Mouse (Mus musculus) G1E (cell line): Measurements from ENCODE around the gene Mpdu1. TPM values are rescaled to one million over a fixed set of nuclear protein-coding genes. Genes with fewer than 3 reads are reported as not detected.

Experiments used
- ATAC-seq: 2 replicates; pipeline ENCODE4 v1.8.0; 2016; ENCODE audit warnings: mild to moderate bottlenecking; ENCODE audit not compliant: insufficient number of reproducible peaks, poor library complexity, low FRiP score, severe bottlenecking; ENCODE audit errors: extremely low read depth
- DNase-seq: peaks from one replicate; pipeline ENCODE4 v3.0.0; 2012; ENCODE audit warnings: low spot score
- H3K27me3 ChIP-seq: 2 replicates; pipeline ENCODE4 v1.6.1; 2012; ENCODE audit warnings: mild to moderate bottlenecking, low read length, inconsistent platforms; ENCODE audit not compliant: insufficient read depth
- H3K36me3 ChIP-seq: replicated peaks from 2 replicates; pipeline ENCODE3; 2012; ENCODE audit warnings: mild to moderate bottlenecking, inconsistent platforms
- H3K4me1 ChIP-seq: 2 replicates; pipeline ENCODE4 v1.6.1; 2012; ENCODE audit warnings: low read depth, low read length, inconsistent platforms, mixed read lengths; ENCODE audit not compliant: insufficient read depth
- H3K4me3 ChIP-seq: 2 replicates; pipeline ENCODE4 v1.5.1; 2012; ENCODE audit warnings: low read depth, mild to moderate bottlenecking, inconsistent platforms, low read length, moderate library complexity, mixed read lengths
- H3K9me3 ChIP-seq: replicated peaks from 2 replicates; pipeline ENCODE4 v1.6.1; 2012; ENCODE audit warnings: inconsistent platforms
- CTCF ChIP-seq: IDR thresholded peaks from 2 replicates; pipeline ENCODE4 v1.5.1; 2012; ENCODE audit warnings: low read depth, low read length, inconsistent platforms, mixed read lengths
- GATA1 ChIP-seq: IDR thresholded peaks from 2 replicates; pipeline ENCODE4 v1.6.1; 2012; ENCODE audit warnings: borderline replicate concordance, low read length, inconsistent platforms, mixed read lengths
- GATA2 ChIP-seq: IDR thresholded peaks from 2 replicates; pipeline ENCODE4 v1.6.1; 2012; ENCODE audit warnings: low read depth, low read length, inconsistent platforms, borderline replicate concordance
- POLR2AphosphoS5 ChIP-seq: IDR thresholded peaks from 2 replicates; pipeline ENCODE4 v1.6.1; 2012; ENCODE audit warnings: low read depth, low read length, inconsistent platforms; ENCODE audit not compliant: insufficient replicate concordance
- TAL1 ChIP-seq: conservative IDR thresholded peaks from 2 replicates; pipeline ENCODE4 v1.6.1; 2012; ENCODE audit warnings: low read depth, low read length, inconsistent platforms, mixed read lengths
- polyA plus RNA-seq: library from polyadenylated mRNA; stranded (reverse); fragments of >175 nt; gene quantifications from 2 replicates; pipeline ENCODE4 v1.2.3, GENCODE M21; 2012
- total RNA-seq, 2 experiments: library from RNA; stranded (forward) in 1 of 2; stranded (reverse) in 1 of 2; fragments of 200-1000 nt in 1 of 2; fragments of >200 nt in 1 of 2; fragmentation: Nextera tagmentation in 1 of 2; gene quantifications; 2 replicates each; pipeline ENCODE4 v1.2.3; 2014 to 2017

Gene Mpdu1
- total and polyA plus RNA-seq, 3 experiments = 24.9 to 43.4 (median 27.0) TPM

DNA sequence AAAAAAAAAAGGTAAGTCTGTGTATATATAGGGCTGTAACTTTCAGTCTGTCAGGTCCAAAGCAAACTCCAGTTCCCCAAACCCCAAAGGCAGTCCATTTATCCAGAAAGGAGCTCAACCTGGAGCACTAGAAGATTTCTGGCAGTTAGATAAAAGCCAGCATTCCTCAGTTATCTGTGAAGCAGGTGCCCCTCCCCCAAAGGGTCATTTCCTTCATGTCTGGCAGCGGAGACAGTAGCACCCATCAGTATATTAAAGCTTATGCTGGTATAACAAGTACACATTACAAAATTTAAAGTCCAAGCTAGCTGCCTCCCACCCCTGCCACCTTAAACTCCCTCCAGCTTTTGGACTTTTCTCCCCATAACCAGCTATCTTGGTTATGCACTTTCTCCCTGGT, 37.2 kb upstream of the Mpdu1 start:
- no peak for DNase-seq
- Histone ChIP-seq H3K36me3 (no peaks in the 10 kb centered on the region), H3K4me3 (no peak overlapping the region), H3K27me3 (peaks cover 43% of the 10 kb centered on the region), H3K9me3 (no peaks in the 10 kb centered on the region; the same call in 1 of the 2 replicates), H3K4me1 (peaks cover 3% of the 10 kb centered on the region; the same call in 1 of the 2 replicates)
- ATAC-seq = no peak
- no peak for TF ChIP-seq GATA1
- TF ChIP-seq TAL1 = no peak
- no peak for TF ChIP-seq CTCF
- TF ChIP-seq GATA2 = no peak

DNA sequence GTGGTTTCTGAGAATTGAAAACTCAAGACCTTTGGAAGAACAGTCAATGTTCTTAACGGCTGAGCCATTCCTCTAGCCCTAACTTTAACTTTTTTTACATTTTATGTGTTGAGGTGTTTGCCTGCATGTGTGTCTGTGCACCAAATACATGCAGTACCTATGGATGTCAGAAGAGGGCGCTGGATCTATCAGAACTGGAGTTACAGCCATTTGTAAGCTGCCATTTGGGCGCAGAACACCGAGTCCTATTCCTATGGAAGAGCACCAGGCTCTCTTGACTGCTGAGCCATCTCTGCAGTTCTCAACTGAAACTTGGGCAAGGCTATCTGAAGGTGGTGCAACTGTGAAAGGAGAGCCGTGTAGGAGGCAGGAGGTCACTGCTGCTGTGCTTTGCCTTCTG, 36.1 kb upstream of the Mpdu1 start:
- H3K27me3 ChIP-seq = peaks cover 46% of the 10 kb centered on the region
- no peaks in the 10 kb centered on the region for H3K36me3 ChIP-seq
- DNase-seq (no peak), ATAC-seq (no peak)
- no peak for TF ChIP-seq POLR2AphosphoS5
- TF ChIP-seq GATA1 = no peak
- no peak for TF ChIP-seq GATA2
- H3K4me3 ChIP-seq = no peak overlapping the region
- peaks cover 3% of the 10 kb centered on the region; the same call in 1 of the 2 replicates for H3K4me1 ChIP-seq
- no peaks in the 10 kb centered on the region; the same call in 1 of the 2 replicates for H3K9me3 ChIP-seq

DNA sequence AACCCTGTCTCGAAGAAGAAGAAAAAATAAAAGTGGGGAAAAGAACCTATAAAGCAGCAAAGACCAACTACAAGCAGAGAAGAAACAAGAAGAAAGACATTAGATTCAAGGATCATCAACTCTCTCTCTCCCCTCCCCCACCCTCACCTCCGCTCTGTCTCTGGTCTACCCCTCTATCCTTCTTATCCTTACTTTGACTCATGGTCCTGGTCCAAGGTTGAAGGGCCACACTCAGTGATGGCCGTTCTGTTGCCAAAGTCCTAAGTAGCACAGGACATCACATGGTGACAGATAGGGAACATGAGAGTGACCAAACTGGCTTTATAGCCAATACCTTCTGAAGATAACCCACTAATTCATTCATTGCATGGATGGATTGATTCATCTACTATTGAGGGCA, 35.0 kb upstream of the Mpdu1 start:
- H3K4me3 ChIP-seq = no peak overlapping the region
- H3K27me3 ChIP-seq = peaks cover 56% of the 10 kb centered on the region
- TF ChIP-seq TAL1 (no peak), POLR2AphosphoS5 (no peak), CTCF (no peak), GATA2 (no peak)
- H3K36me3 ChIP-seq = no peaks in the 10 kb centered on the region
- H3K9me3 ChIP-seq = no peaks in the 10 kb centered on the region; the same call in 1 of the 2 replicates
- ATAC-seq (no peak), DNase-seq (no peak)
- peaks cover 3% of the 10 kb centered on the region; the same call in 1 of the 2 replicates for H3K4me1 ChIP-seq

DNA sequence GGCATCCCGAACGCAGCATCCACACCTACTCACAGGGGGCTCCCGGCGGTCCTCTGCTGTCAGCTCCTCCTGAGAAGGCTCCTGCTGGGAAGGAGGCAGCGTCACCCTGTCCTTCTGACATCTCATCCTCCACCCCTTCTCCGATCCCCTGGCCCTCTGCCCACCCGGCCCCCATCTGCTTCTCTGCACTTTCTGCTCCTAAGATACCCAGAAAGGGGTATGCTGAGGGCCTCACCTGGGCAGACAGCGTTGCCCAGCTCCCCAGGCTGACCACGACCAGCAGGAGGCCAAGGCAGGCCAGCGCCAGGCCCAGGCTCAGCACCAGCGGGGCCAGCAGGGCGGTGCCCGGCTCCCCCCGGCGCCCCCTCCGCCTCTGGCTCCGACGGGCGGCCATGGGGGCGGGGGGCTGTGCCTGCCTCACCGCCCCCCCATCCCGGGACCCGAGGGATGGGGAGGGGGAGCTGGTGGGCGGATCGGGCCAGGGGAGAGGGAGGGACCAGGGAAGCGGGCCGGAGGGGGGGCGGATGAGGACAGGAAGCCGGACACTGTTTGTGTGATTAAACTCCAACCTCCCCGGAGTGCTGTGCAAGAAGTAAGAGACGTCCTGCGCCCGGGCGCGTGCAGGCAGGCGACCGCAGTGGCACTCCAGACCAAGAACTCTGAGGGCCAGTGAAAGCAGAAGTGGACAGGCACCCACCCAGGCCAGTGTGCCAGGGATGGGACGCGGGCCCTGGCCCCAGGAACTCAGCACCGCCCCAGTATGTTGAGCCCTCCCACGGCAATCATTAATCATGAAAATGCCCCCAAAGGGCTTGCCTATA, 33.1 kb upstream of the Mpdu1 start, which contains the start of the genes Tnfsf12 and Tnfsfm13:
Gene Tnfsf12 (minus strand): TSS at position 489 of the 821 bp plus-strand sequence.
Gene Tnfsfm13 (minus strand): TSS at position 738 of the 821 bp plus-strand sequence.
- H3K27me3 ChIP-seq = peaks cover 61% of the 10 kb centered on the region
- TF ChIP-seq GATA1 = no peak
- TF ChIP-seq TAL1 = no peak
- TF ChIP-seq CTCF = no peak
- no peak for TF ChIP-seq POLR2AphosphoS5
- no peak for TF ChIP-seq GATA2
- no peaks in the 10 kb centered on the region; the same call in 1 of the 2 replicates for H3K9me3 ChIP-seq
- ATAC-seq = no peak
- DNase-seq = no peak
- H3K4me3 ChIP-seq = no peak within 1 kb of the TSS
- no peaks in the 10 kb centered on the region for H3K36me3 ChIP-seq
- H3K4me1 ChIP-seq = no peaks in the 10 kb centered on the region; the same call in 1 of the 2 replicates

DNA sequence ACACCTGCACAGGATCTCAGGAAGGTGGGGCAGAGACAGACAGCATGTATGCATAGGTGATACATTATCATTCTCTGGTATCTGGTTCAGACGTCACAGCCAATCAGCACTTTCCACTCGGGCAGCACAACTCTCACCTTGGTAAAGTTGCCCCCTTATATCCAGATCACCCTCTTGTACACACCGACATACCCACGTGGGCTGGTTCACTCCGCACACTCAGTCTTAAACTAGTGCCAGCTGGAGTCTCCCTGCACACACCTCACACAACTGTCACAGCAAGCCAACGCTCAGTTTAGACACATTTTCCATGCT, 32.6 kb upstream of the Mpdu1 start:
- peaks cover 1% of the 10 kb centered on the region for H3K4me1 ChIP-seq
- no peak for ATAC-seq
- TF ChIP-seq TAL1 (no peak), GATA1 (no peak), POLR2AphosphoS5 (no peak), CTCF (no peak), GATA2 (no peak)

DNA sequence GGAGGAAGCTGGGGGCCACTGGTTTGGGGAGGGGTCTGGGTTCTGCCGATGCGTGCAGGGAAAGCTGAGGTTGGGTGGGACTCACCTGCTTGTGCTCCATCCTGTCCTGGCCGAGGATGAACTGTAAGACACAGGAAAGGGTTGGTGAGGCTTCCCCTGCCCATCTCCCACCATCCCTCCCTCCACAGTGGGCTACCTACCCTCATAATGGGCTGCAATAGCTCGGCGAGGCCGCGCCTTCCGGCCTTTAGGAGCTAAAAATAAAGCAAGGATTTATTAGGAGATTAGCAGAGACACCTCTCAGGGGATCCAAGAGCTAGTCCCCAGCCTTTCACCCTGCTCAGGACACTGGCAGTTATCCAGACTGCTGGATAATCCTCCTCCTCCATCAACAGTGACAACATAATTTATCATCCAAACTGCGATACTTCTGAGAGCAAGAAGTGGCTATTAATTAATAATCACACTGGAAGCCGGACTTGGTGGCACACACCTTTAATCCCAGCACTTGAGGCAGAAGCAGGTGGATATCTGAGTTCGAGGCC, 31.1 kb upstream of the Mpdu1 start:
- H3K27me3 ChIP-seq = peaks cover 67% of the 10 kb centered on the region
- DNase-seq (no peak), ATAC-seq (no peak)
- H3K4me3 ChIP-seq = no peak overlapping the region
- no peaks in the 10 kb centered on the region for H3K36me3 ChIP-seq
- no peak for TF ChIP-seq CTCF
- no peak for TF ChIP-seq GATA1
- TF ChIP-seq TAL1 = no peak
- no peak for TF ChIP-seq GATA2
- TF ChIP-seq POLR2AphosphoS5 = no peak
- peaks cover 6% of the 10 kb centered on the region for H3K4me1 ChIP-seq
- H3K9me3 ChIP-seq = no peaks in the 10 kb centered on the region; the same call in 1 of the 2 replicates

More for the DNA sequence above, 32.6 kb upstream of the Mpdu1 start:
- no peak for DNase-seq
- Histone ChIP-seq H3K9me3 (no peaks in the 10 kb centered on the region; the same call in 1 of the 2 replicates), H3K4me3 (no peak overlapping the region), H3K36me3 (no peaks in the 10 kb centered on the region), H3K27me3 (peaks cover 63% of the 10 kb centered on the region)
